Mouse (Mus musculus): ENCODE measurements around the gene Ugt2a3.
"Not testable (repeated sequence)": the region's sequence is repeated elsewhere in the genome, so short reads cannot be mapped to it uniquely, and the experiment has no call there.

Gene Ugt2a3

DNA sequence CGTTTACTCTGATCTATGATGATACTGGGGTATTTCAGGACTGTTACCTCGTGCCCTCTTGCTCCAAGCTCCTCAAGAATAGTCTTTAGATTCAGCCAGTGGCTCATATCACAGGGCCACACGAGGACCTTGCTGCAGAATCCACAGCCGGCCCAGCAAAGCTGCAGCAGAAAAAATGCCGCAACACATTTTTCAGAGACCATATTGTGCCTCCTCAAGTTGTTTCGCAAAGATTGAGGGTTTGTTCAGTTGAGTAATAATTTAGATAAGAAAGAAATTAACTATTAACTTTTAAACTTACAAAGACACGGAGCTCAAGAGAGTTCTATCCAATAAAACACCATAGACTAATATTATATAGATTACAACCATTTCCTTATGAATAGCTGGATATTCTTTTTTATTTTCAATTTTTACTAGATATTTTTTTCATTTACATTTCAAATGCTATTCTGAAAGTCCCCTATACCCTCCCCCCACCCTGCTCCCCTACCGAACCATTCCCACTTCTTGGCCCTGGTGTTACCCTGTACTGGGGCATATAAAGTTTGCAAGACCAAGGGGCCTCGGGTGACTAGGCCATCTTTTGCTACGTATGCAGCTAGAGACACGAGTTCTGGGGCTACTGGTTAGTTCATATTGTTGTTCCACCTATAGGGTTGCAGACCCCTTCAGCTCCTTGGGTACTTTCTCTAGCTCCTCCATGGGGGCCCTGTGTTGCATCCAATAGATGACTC lies at the start of gene Ugt2a3:
Gene Ugt2a3 (minus strand): TSS at position 235 of the 737 bp plus-strand sequence.
- no peak for DNase-seq (ENCODE audit: extremely low read depth, low read depth)

GRCm38 (mm10) chr5:87380234-87380633 lies 43.2 kb upstream of the Ugt2a3 start:
- DNase-seq (ENCODE audit: extremely low read depth, low read depth): peak; percentile 13

DNA sequence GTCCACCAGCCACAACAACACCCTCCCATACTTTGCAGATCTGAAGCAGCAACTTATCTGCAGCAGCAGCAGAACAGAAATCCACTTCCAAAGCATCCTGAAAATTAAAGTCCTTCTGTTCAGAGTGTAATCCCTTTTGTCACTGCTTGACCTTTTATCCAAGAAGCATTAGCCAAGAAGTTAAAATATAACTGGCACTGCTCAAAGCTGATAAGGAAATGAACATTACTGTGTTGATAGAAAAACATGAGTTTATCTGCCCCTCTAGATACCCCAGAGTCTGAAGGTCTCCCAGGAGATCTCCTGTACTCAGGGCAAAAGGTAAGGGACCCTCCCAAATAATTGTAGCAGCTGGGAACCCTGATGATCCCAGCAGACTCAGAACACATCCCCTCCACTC lies 42.8 kb upstream of the Ugt2a3 start:
- DNase-seq (ENCODE audit: extremely low read depth, low read depth): no peak

DNA sequence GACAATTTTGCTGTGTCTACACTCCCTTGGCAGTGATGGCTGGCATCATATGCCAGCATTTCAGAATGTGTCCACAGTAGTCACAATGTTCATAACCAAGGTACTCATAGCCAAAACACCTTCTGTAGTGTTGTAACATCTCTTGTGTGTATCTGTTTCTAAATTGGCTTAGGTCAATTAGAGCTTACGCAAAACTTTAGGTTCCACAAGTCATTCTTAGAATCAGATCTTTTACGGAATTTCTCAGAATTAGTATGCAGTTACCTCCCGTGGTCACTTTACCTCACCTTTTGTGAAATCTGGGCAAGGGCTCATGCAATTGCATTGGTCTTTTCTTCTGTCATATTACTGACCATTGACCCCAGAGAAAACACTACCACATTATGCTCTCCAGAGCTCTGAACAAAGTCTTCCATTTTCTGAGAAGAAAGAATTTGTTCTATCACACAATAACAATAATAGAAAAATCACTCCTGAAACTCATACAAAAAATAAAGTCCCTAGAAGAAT lies 38.9 kb upstream of the Ugt2a3 start:
- DNase-seq (ENCODE audit: extremely low read depth, low read depth): no peak

DNA sequence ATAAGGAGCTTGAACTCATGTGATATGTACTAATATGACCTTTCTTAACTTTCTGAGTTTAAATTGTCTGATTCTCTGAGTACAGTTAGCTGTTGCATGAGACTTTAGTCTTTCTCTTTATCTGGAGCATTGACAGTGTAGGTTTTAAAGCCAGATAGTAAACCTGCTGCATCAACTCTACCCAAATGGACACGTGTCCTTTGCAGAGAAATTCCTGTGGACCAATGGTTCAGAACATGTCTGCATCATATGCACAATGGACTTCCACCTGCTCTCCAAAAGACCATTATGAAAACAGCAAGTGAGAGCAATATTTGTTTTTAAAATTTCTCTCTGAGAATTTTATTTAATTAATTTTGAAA lies 36.5 kb upstream of the Ugt2a3 start:
- no peak for DNase-seq (ENCODE audit: extremely low read depth, low read depth)

GRCm38 (mm10) chr5:87372788-87373501 lies 36.0 kb upstream of the Ugt2a3 start:
- not testable (repeated sequence) for DNase-seq (ENCODE audit: extremely low read depth, low read depth)

DNA sequence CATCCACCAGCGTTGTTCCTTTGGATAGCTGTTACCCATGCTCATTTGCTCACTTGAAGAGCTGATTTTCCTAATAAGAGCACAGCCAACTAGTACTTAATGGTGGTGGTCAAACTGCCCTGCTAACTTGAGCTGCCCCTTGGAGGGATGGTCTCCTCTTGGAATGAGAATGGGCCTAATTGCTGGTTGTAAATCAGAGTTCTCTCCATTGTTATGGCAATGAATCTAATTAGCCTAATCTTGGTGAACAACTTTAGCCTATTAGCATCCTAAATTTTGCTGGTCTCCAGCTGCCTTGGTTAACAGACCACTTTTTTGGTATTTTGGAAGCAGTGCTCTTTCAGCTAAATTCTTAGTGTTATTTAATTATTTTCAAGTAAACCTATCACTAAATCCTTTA lies 13.4 kb upstream of the Ugt2a3 start:
- DNase-seq (ENCODE audit: extremely low read depth, low read depth): no peak

DNA sequence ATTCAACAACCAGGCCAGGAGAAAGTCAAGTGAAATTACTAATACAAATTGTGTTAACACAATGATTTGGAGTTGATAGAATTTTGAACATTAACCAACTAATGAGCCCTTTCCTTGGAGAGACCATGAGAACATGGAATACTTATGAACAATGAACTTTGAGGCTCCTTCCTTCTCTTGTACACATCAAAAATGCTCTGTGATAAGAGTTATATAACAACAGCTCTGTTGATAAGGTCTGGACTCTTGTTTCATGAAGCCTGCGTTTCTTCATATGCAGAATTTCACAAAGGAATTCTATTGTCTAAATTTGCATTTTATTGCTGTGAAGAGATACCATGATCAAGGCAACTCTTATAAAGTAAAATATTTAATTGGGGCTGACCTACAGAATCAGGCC lies 12.2 kb upstream of the Ugt2a3 start:
- DNase-seq (ENCODE audit: extremely low read depth, low read depth): not testable (repeated sequence)

DNA sequence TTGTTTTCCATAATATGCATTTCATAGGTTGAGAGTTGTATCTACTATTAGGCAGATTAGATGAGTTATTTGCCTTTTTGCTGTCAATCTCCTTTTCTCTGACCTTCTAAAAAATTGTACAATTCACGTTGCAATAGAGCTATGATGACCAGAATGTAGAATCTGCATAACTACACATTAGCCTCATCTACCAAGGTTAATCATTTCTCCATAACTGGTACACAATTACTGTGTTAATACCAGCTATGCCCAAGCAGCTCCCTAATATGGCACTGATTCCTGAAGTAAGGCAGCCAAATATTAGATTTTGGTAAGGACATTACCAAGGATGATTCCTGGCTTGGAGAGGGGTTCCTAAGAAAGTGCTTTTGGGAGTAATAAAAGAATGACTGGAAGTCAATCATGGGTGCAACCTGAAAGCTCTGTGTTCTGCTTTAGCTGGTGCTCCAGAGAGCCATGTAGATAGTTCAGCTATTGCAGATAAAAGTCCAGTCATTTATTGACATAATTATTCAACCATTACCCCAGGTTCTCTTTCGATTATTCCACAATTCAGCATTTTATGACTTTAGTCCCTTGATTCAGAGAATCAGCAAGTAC lies 10.6 kb upstream of the Ugt2a3 start:
- not testable (repeated sequence) for DNase-seq (ENCODE audit: extremely low read depth, low read depth)

GRCm38 (mm10) chr5:87340461-87340860 lies 3.5 kb upstream of the Ugt2a3 start:
- DNase-seq (ENCODE audit: extremely low read depth, low read depth): no peak

GRCm38 (mm10) chr5:87335199-87335598 lies 1.8 kb downstream of the Ugt2a3 start:
- DNase-seq (ENCODE audit: extremely low read depth, low read depth): no peak

DNA sequence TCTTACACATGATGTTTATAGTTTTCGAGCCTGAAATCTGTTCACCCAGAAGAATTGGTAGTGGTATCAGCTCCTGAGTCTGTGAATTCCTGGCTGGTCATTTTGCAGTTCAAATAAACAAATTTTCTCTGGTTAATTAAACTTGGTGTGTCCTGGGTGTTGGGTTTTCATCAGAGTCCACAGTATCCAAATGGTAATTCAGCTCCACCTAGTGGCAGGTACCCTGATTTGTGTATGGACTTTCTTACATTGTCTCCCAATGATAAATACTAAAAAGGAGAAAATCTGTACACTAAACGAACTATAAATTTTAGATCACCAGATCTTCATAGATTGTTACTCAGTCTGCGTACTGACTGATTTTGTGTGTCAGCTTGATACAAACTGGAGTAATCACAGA lies 3.4 kb downstream of the Ugt2a3 start:
- peak; percentile 2 for DNase-seq (ENCODE audit: extremely low read depth, low read depth)

- DNase-seq (ENCODE audit: extremely low read depth, low read depth): no peak
These were observed 25.6 kb downstream of the Ugt2a3 start for GRCm38 (mm10) chr5:87311392-87311791.

- not testable (repeated sequence) for DNase-seq (ENCODE audit: extremely low read depth, low read depth)
These were observed 50.8 kb downstream of the Ugt2a3 start for GRCm38 (mm10) chr5:87286180-87286579.

GRCm38 (mm10) chr5:87275986-87276385 lies 61.0 kb downstream of the Ugt2a3 start:
- not testable (repeated sequence) for DNase-seq (ENCODE audit: extremely low read depth, low read depth)

- no peak for DNase-seq (ENCODE audit: extremely low read depth, low read depth)
These were observed 61.4 kb downstream of the Ugt2a3 start for GRCm38 (mm10) chr5:87275581-87275980.
